Mouse (Mus musculus): ENCODE results near the gene Slc44a1.

Gene Slc44a1

GRCm38 (mm10) chr4:53440010-53440815, at the start of gene Slc44a1:
Gene Slc44a1 (plus strand): TSS chr4:53440413.
- DNase-seq (ENCODE audit: inconsistent ontology term): peak; percentile 98

GRCm38 (mm10) chr4:53395002-53395401, 45.2 kb upstream of the Slc44a1 start:
- DNase-seq (ENCODE audit: inconsistent ontology term): no peak

- DNase-seq (ENCODE audit: inconsistent ontology term): no peak
Measured at GRCm38 (mm10) chr4:53396623-53397192, 43.5 kb upstream of the Slc44a1 start.

- no peak for DNase-seq (ENCODE audit: inconsistent ontology term)
Measured at GRCm38 (mm10) chr4:53397280-53398117, 42.7 kb upstream of the Slc44a1 start.

- DNase-seq (ENCODE audit: inconsistent ontology term): no peak
Measured at GRCm38 (mm10) chr4:53398561-53398960, 41.7 kb upstream of the Slc44a1 start.

GRCm38 (mm10) chr4:53399428-53399827, 40.8 kb upstream of the Slc44a1 start:
- DNase-seq (ENCODE audit: inconsistent ontology term): no peak

- no peak for DNase-seq (ENCODE audit: inconsistent ontology term)
Measured at GRCm38 (mm10) chr4:53403386-53403785, 36.8 kb upstream of the Slc44a1 start.

GRCm38 (mm10) chr4:53404431-53404925, 35.7 kb upstream of the Slc44a1 start:
- peak; percentile 74 for DNase-seq (ENCODE audit: inconsistent ontology term)

- DNase-seq (ENCODE audit: inconsistent ontology term): no peak
Measured at GRCm38 (mm10) chr4:53406866-53407265, 33.3 kb upstream of the Slc44a1 start.

- no peak for DNase-seq (ENCODE audit: inconsistent ontology term)
Measured at GRCm38 (mm10) chr4:53408821-53409220, 31.4 kb upstream of the Slc44a1 start.

- peak; percentile 65 for DNase-seq (ENCODE audit: inconsistent ontology term)
Measured at GRCm38 (mm10) chr4:53409526-53410085, 30.6 kb upstream of the Slc44a1 start.

GRCm38 (mm10) chr4:53410752-53411151, 29.5 kb upstream of the Slc44a1 start:
- no peak for DNase-seq (ENCODE audit: inconsistent ontology term)

GRCm38 (mm10) chr4:53411958-53412870, 28.0 kb upstream of the Slc44a1 start:
- DNase-seq (ENCODE audit: inconsistent ontology term): no peak

GRCm38 (mm10) chr4:53412991-53413390, 27.2 kb upstream of the Slc44a1 start:
- no peak for DNase-seq (ENCODE audit: inconsistent ontology term)

GRCm38 (mm10) chr4:53414031-53414797, 26.0 kb upstream of the Slc44a1 start:
- DNase-seq (ENCODE audit: inconsistent ontology term): no peak

GRCm38 (mm10) chr4:53415873-53416637, 24.2 kb upstream of the Slc44a1 start:
- peak; percentile 76 for DNase-seq (ENCODE audit: inconsistent ontology term)

- no peak for DNase-seq (ENCODE audit: inconsistent ontology term)
Measured at GRCm38 (mm10) chr4:53416928-53417327, 23.3 kb upstream of the Slc44a1 start.

GRCm38 (mm10) chr4:53422799-53423198, 17.4 kb upstream of the Slc44a1 start:
- no peak for DNase-seq (ENCODE audit: inconsistent ontology term)

GRCm38 (mm10) chr4:53427120-53427519, 13.1 kb upstream of the Slc44a1 start:
- no peak for DNase-seq (ENCODE audit: inconsistent ontology term)
